Mouse (Mus musculus) c-Kit-positive CD71-negative TER-119-negative erythroid progenitor cells, embryonic 14.5 days (primary cell): ENCODE measurements around the gene Hoxb7.

Experiments
- DNase-seq: peaks from one replicate; pipeline ENCODE4 v3.0.0-alpha.2; 2013; ENCODE audit warnings: low read depth

The Hoxb7 gene

GRCm38 (mm10) chr11:96315344-96315681, 28.9 kb downstream of the Hoxb7 start:
- no peak for DNase-seq

- no peak for DNase-seq
These were observed 30.5 kb downstream of the Hoxb7 start for GRCm38 (mm10) chr11:96316696-96317607.

GRCm38 (mm10) chr11:96317608-96318367, 31.4 kb downstream of the Hoxb7 start, which contains the start of gene Hoxb4:
TSS of gene Hoxb4 (plus strand) at chr11:96318267.
- no peak for DNase-seq

GRCm38 (mm10) chr11:96318368-96319070, 32.1 kb downstream of the Hoxb7 start:
- DNase-seq = no peak

- DNase-seq = no peak
These were observed 32.9 kb downstream of the Hoxb7 start for GRCm38 (mm10) chr11:96319071-96319902.

- DNase-seq = no peak
These were observed 33.5 kb downstream of the Hoxb7 start for GRCm38 (mm10) chr11:96319910-96320309.

GRCm38 (mm10) chr11:96320688-96321087, 34.3 kb downstream of the Hoxb7 start:
- DNase-seq = no peak

GRCm38 (mm10) chr11:96321846-96322245, 35.4 kb downstream of the Hoxb7 start:
- DNase-seq = no peak

GRCm38 (mm10) chr11:96322738-96323137, 36.3 kb downstream of the Hoxb7 start:
- no peak for DNase-seq

GRCm38 (mm10) chr11:96323154-96323553, 36.7 kb downstream of the Hoxb7 start, which contains the start of gene Hoxb3:
TSS of gene Hoxb3 (plus strand) at chr11:96323326.
- DNase-seq = no peak

GRCm38 (mm10) chr11:96324125-96324524, 37.7 kb downstream of the Hoxb7 start:
- DNase-seq = no peak

- no peak for DNase-seq
These were observed 38.5 kb downstream of the Hoxb7 start for GRCm38 (mm10) chr11:96324965-96325364.

- DNase-seq = no peak
These were observed 39.4 kb downstream of the Hoxb7 start for GRCm38 (mm10) chr11:96325747-96326212.

- DNase-seq = no peak
These were observed 40.3 kb downstream of the Hoxb7 start for GRCm38 (mm10) chr11:96326705-96327104.

GRCm38 (mm10) chr11:96327122-96327521, 40.7 kb downstream of the Hoxb7 start:
- DNase-seq = no peak

- no peak for DNase-seq
These were observed 41.3 kb downstream of the Hoxb7 start for GRCm38 (mm10) chr11:96327750-96328149.

GRCm38 (mm10) chr11:96328605-96329004, 42.2 kb downstream of the Hoxb7 start:
- no peak for DNase-seq

GRCm38 (mm10) chr11:96332105-96332504, 45.7 kb downstream of the Hoxb7 start:
- DNase-seq = no peak

- no peak for DNase-seq
These were observed 46.2 kb downstream of the Hoxb7 start for GRCm38 (mm10) chr11:96332618-96333032.

- DNase-seq = no peak
These were observed 47.0 kb downstream of the Hoxb7 start for GRCm38 (mm10) chr11:96333241-96334001.

GRCm38 (mm10) chr11:96334002-96334364, 47.6 kb downstream of the Hoxb7 start:
- no peak for DNase-seq
